Mouse (Mus musculus) kidney, adult 2 months (tissue): Measurements from ENCODE around the gene Akip1.

Source experiments
- CTCF ChIP-seq: fragments of 200-500 bp; conservative IDR thresholded peaks from 2 replicates; pipeline ENCODE4 v1.5.1; 2011; ENCODE audit warnings: low read depth, mild to moderate bottlenecking, control low read depth, low read length, moderate library complexity, mixed read lengths; ENCODE audit not compliant: insufficient read depth, insufficient read length
- POLR2A ChIP-seq: fragments of 200-500 bp; IDR thresholded peaks from one replicate; pipeline ENCODE4 v1.6.1; 2011; ENCODE audit warnings: low read depth, low read length, control low read depth

DNA sequence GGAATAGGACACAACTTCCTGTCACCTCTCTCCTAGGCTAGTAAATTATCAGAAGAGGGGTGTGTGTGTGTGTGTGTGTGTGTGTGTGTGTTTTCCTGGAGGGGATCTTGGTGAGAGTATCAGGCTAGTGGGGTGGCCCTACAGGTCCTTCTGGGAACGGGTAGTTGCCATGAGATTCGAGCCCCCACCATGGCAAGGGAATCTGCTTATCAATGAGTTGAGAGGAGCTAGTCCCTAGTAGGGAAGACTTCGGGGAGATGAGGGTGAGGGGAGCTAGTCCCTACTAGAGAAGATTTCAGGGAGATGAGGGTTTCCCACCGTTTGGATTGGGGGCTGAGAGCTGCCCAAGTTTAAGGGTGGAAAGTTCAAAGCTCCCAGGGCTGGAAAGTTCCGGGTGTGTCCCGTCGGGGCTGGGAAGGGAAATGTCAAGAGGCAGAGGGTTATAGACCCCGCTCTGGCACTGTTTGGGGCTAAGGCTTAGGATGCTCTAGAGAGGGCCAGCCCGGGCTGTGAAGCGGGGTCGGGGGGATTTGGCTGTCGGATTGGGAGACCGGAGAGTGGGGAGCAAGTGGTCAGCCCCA, 48.0 kb downstream of the Akip1 start:
- TF ChIP-seq CTCF (no peak), POLR2A (no peak)
